ENCODE assay signal across 8 mouse cellular contexts in the genomic region with DNA sequence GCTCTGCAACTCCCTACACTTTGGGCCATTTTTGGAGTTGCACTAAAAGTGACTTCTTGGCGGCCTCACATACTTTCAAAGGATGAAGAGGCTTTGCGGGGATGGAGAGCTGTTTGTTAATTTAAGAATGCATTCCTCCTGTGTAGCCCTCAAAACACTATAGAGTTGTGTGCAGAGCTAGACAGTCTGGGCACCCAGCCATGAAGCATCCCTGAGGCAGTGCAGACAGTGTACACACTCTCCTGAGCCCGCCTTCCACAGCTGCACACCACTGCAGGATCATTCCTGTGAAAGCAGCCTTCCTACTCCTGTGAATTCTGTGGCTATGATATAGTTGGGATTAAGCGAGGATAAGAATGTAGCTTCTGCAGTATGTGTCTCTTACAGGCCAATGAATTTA. TPM values are rescaled to one million over a fixed set of nuclear protein-coding genes. Genes with fewer than 3 reads are reported as not detected.
A peak's percentile ranks its signal among the peaks of the same experiment; 100 is the strongest.
DNase-seq lines count a peak whose midpoint lies in the region; ATAC-seq and TF ChIP-seq lines count a peak whose summit lies in the region.

No protein-coding gene starts in this region.

- no peak for TF ChIP-seq CTCF in lung, postnatal 0 days (IDR thresholded peaks at IDR 0.05)
- no peak for TF ChIP-seq CTCF in lung, adult 2 months (IDR thresholded peaks at IDR 0.05; ENCODE audit: insufficient read depth, low read length)
- no peak for TF ChIP-seq CTCF in hindbrain, postnatal 0 days (IDR thresholded peaks at IDR 0.05; ENCODE audit: low read depth)

- TF ChIP-seq POLR2A in lung, adult 2 months (IDR thresholded peaks at IDR 0.05; ENCODE audit: borderline replicate concordance, extremely low read depth, low read depth, low read length), result no peak

- DNase-seq in embryonic facial prominence, embryonic 10.5 days (ENCODE audit: low spot score), result no peak
- peak; percentile 18 for DNase-seq in lung, postnatal 0 days (ENCODE audit: low spot score)
- DNase-seq in lung, adult 2 months, result no peak
- peak; percentile 63 for DNase-seq in hindbrain, postnatal 0 days (ENCODE audit: low spot score)
- DNase-seq in right cerebral cortex, adult 2 months (ENCODE audit: low spot score in 2 of 2), result peak; percentile 50 to 61
- DNase-seq in thymus, postnatal 4 days, result no peak
- DNase-seq in thymus, postnatal 25 days, result no peak

- no peak for TF ChIP-seq EP300 in lung, postnatal 0 days (IDR thresholded peaks at IDR 0.05)

- no peaks in the 10 kb centered on the region for H3K27me3 ChIP-seq in embryonic facial prominence, embryonic 12.5 days
- no peaks in the 10 kb centered on the region for H3K27me3 ChIP-seq in embryonic facial prominence, embryonic 10.5 days (replicated peaks; ENCODE audit: low read depth, poor library complexity, severe bottlenecking)
- H3K27me3 ChIP-seq in lung, postnatal 0 days (replicated peaks; ENCODE audit: insufficient read depth, low read length), result no peaks in the 10 kb centered on the region
- H3K27me3 ChIP-seq in hindbrain, postnatal 0 days (ENCODE audit: insufficient read depth, low read length), result no peaks in the 10 kb centered on the region

- H3K4me3 ChIP-seq in embryonic facial prominence, embryonic 12.5 days, result no peak overlapping the region
- no peak overlapping the region for H3K4me3 ChIP-seq in embryonic facial prominence, embryonic 10.5 days
- no peak overlapping the region for H3K4me3 ChIP-seq in lung, postnatal 0 days (ENCODE audit: low read depth, low read length)
- H3K4me3 ChIP-seq in lung, adult 2 months (replicated peaks; ENCODE audit: extremely low read depth, low read depth, low read length), result no peak overlapping the region
- H3K4me3 ChIP-seq in hindbrain, postnatal 0 days (ENCODE audit: low read length), result no peak overlapping the region

- H3K4me1 ChIP-seq in embryonic facial prominence, embryonic 12.5 days, result peaks cover 31% of the 10 kb centered on the region
- peaks cover 39% of the 10 kb centered on the region for H3K4me1 ChIP-seq in embryonic facial prominence, embryonic 10.5 days
- H3K4me1 ChIP-seq in lung, postnatal 0 days (ENCODE audit: insufficient read depth, low read depth, low read length), result peaks cover 12% of the 10 kb centered on the region; the same call in 1 of the 2 replicates
- peaks cover 9% of the 10 kb centered on the region for H3K4me1 ChIP-seq in lung, adult 2 months (ENCODE audit: control insufficient read depth, insufficient read depth, low read length)
- H3K4me1 ChIP-seq in hindbrain, postnatal 0 days (ENCODE audit: insufficient read depth, low read length), result peaks cover 19% of the 10 kb centered on the region

- H3K4me2 ChIP-seq in embryonic facial prominence, embryonic 12.5 days (replicated peaks), result no peak overlapping the region
- H3K4me2 ChIP-seq in lung, postnatal 0 days (replicated peaks; ENCODE audit: low read depth, low read length), result no peak overlapping the region
- H3K4me2 ChIP-seq in hindbrain, postnatal 0 days (ENCODE audit: low read depth, low read length), result peak overlapping the region; percentile 24

- no peak for ATAC-seq in embryonic facial prominence, embryonic 12.5 days (ENCODE audit: insufficient number of reproducible peaks, insufficient read depth, low FRiP score, low TSS enrichment)
- no peak for ATAC-seq in lung, postnatal 0 days
- no peak for ATAC-seq in hindbrain, postnatal 0 days

- 0 out of 2 replicates have a peak overlapping the region, but pooled peaks have one; percentile 30 for H3K27ac ChIP-seq in embryonic facial prominence, embryonic 12.5 days
- H3K27ac ChIP-seq in embryonic facial prominence, embryonic 10.5 days (replicated peaks), result no peak overlapping the region
- H3K27ac ChIP-seq in lung, postnatal 0 days (ENCODE audit: low read length), result no peak overlapping the region
- no peak overlapping the region for H3K27ac ChIP-seq in hindbrain, postnatal 0 days

- 57% methylated on average over 4 of the region's 4 CpGs for WGBS in embryonic facial prominence, embryonic 12.5 days
- WGBS in embryonic facial prominence, embryonic 10.5 days, result 72% methylated on average over 4 of the region's 4 CpGs
- 44% methylated on average over 4 of the region's 4 CpGs for WGBS in lung, postnatal 0 days
- 52% methylated on average over 4 of the region's 4 CpGs for WGBS in lung, adult 2 months
- 31% methylated on average over 4 of the region's 4 CpGs for WGBS in hindbrain, postnatal 0 days

- H3K9ac ChIP-seq in embryonic facial prominence, embryonic 12.5 days, result no peak overlapping the region
- H3K9ac ChIP-seq in lung, postnatal 0 days (replicated peaks; ENCODE audit: low read depth), result no peak overlapping the region
- H3K9ac ChIP-seq in hindbrain, postnatal 0 days (replicated peaks; ENCODE audit: low read length), result no peak overlapping the region

- no peaks in the 10 kb centered on the region for H3K9me3 ChIP-seq in embryonic facial prominence, embryonic 12.5 days
- no peaks in the 10 kb centered on the region for H3K9me3 ChIP-seq in embryonic facial prominence, embryonic 10.5 days
- no peaks in the 10 kb centered on the region for H3K9me3 ChIP-seq in lung, postnatal 0 days (ENCODE audit: low read length)
- H3K9me3 ChIP-seq in hindbrain, postnatal 0 days (ENCODE audit: low read length), result no peaks in the 10 kb centered on the region

- no peaks in the 10 kb centered on the region for H3K36me3 ChIP-seq in embryonic facial prominence, embryonic 12.5 days
- no peaks in the 10 kb centered on the region for H3K36me3 ChIP-seq in embryonic facial prominence, embryonic 10.5 days (replicated peaks)
- no peaks in the 10 kb centered on the region for H3K36me3 ChIP-seq in lung, postnatal 0 days (ENCODE audit: insufficient read depth, low read length)
- no peaks in the 10 kb centered on the region for H3K36me3 ChIP-seq in hindbrain, postnatal 0 days (ENCODE audit: insufficient read depth, low read length)

RNA-seq across cellular contexts. Expression of a gene that starts 4.9 kb away (rescaled TPM):
- 23.9 and 26.1 TPM in 2 replicates for polyA plus RNA-seq in embryonic facial prominence, embryonic 12.5 days (2016; fragmentation: Nextera tagmentation; extraction: Ambion mirVana)
- 13.9 and 15.2 TPM in 2 replicates for polyA plus RNA-seq in embryonic facial prominence, embryonic 10.5 days (2016; fragmentation: Nextera tagmentation; extraction: Ambion mirVana)
- polyA plus RNA-seq in lung, postnatal 0 days (2015; fragmentation: Nextera tagmentation; extraction: Ambion mirVana), result 8.9 and 9.8 TPM in 2 replicates
- polyA plus RNA-seq in lung, adult 2 months (2012; rRNA removed), result 21.3 and 22.4 TPM in 2 replicates
- 56.4 and 64.9 TPM in 2 replicates for total RNA-seq in hindbrain, postnatal 0 days (2014; rRNA removed)
- polyA plus RNA-seq in hindbrain, postnatal 0 days (2015; fragmentation: Nextera tagmentation; extraction: Ambion mirVana), result 18.3 and 19.7 TPM in 2 replicates

Comparison
In these comparisons a context has a peak if more than half of its experiments do, and no peak if none do; other contexts are left out.
1. DNase-seq: peak in lung, postnatal 0 days (single experiment), hindbrain, postnatal 0 days (single experiment) and right cerebral cortex, adult 2 months (2 of 2); none in embryonic facial prominence, embryonic 10.5 days (single experiment), lung, adult 2 months (single experiment), thymus, postnatal 4 days (single experiment) and thymus, postnatal 25 days (single experiment).